Mouse (Mus musculus): ENCODE results near the gene Ccz1. TPM values are rescaled to one million over a fixed set of nuclear protein-coding genes. Genes with fewer than 3 reads are reported as not detected.
A peak's percentile ranks its signal among the peaks of the same experiment; 100 is the strongest.
"Not testable (repeated sequence)": the region's sequence is repeated elsewhere in the genome, so short reads cannot be mapped to it uniquely, and the experiment has no call there.

Ccz1 gene
- polyA plus RNA-seq, 1 experiment from 2014 or later = 68.4 TPM

DNA sequence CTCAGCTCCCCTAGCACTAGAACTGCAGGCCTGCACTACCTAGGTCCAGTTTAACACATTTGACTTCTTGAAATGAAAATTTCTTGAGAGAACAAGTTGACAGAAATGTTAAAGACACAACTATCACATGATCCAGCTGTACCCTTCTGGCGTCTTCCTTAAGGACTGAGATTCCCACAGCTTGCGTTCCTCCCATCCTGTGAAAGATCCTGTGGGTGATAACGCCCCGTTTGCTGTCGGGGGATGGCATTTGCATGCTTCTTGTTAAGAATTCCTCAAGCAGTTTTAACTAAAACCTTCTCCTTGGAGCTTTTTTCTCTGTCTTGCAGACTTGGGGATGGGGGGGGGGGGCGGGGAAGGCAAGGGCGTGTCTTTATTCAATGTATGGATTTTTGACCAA is 19.9 kb upstream of the Ccz1 start:
- ATAC-seq (ENCODE audit: insufficient read depth, low FRiP score, low read depth) = no peak
- H3K4me2 ChIP-seq = no peak overlapping the region
- no peak overlapping the region for H3K27ac ChIP-seq
- no peaks in the 10 kb centered on the region for H3K9me3 ChIP-seq
- H3K4me3 ChIP-seq (replicated peaks) = no peak overlapping the region
- H3K9ac ChIP-seq = no peak overlapping the region
- 67% methylated on average over 7 of the region's 7 CpGs for WGBS
- no peaks in the 10 kb centered on the region for H3K27me3 ChIP-seq (replicated peaks)
- no peaks in the 10 kb centered on the region for H3K36me3 ChIP-seq
- no peaks in the 10 kb centered on the region for H3K4me1 ChIP-seq

DNA sequence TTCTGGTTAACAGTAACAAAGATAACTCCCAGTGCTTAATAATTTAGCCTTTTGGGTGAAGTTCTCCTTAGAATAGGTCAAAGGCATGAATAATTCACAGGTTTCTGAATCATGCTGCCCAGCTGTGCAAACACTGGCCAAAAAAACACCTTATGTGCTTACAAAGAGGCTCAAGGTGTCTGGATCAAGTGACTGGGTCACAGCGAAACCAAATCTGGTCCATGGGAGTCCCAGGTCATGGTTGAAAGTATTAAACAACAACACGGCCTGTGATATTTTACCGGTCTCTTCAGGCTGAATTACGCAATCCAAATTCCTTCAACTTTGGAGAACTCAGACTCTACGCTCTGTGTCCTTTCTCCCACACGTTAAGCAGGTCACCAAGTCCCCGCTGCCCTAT is 17.8 kb upstream of the Ccz1 start:
- Histone ChIP-seq H3K27ac (no peak overlapping the region), H3K36me3 (no peaks in the 10 kb centered on the region), H3K4me3 (replicated peaks) (no peak overlapping the region), H3K4me1 (no peaks in the 10 kb centered on the region), H3K27me3 (replicated peaks) (no peaks in the 10 kb centered on the region), H3K9ac (no peak overlapping the region), H3K9me3 (no peaks in the 10 kb centered on the region), H3K4me2 (no peak overlapping the region)
- WGBS = 85% methylated on average over 7 of the region's 7 CpGs
- ATAC-seq (ENCODE audit: insufficient read depth, low FRiP score, low read depth) = no peak

DNA sequence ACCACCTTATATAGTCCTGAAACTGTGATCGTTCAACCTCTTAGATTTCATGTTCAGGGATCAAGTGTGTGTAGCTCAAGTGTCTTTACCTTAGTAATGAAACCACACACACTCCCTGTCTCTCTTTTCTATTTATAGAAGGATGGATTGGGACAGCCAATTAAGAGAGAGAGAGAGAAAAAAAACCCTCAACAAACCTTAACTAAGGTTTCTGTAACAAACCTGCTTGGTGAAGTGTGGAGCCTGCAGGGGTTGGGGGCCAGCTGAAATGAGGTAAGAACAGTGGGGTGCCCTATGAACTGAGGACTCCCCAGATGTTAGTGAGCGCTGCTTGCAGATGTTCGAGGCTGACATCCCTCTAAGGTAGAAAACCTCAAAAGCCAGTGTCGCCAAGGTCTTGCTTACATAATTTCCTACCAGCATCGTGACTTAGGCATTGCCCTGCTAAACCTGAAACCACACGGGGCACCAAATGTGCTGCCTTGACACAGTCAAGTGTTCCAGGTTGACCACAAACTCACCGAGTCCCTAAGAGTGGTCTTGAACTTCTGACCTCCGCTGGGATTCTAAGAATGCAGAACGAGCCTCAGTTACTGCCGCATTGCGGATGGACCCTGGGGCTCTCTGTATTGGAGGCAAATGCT is 12.1 kb upstream of the Ccz1 start, which contains the start of gene Ocm:
Ocm (minus strand) TSS at position 51 of the 644 bp plus-strand sequence.
- no peaks in the 10 kb centered on the region for H3K36me3 ChIP-seq
- no peaks in the 10 kb centered on the region for H3K27me3 ChIP-seq (replicated peaks)
- H3K9ac ChIP-seq = no peak within 1 kb of the TSS
- H3K4me2 ChIP-seq = no peak within 1 kb of the TSS
- no peaks in the 10 kb centered on the region for H3K9me3 ChIP-seq
- H3K27ac ChIP-seq = no peak within 1 kb of the TSS
- 63% methylated on average over 11 of the region's 11 CpGs for WGBS
- H3K4me1 ChIP-seq = no peaks in the 10 kb centered on the region
- H3K4me3 ChIP-seq (replicated peaks) = no peak within 1 kb of the TSS
- no peak for ATAC-seq (ENCODE audit: insufficient read depth, low FRiP score, low read depth)

DNA sequence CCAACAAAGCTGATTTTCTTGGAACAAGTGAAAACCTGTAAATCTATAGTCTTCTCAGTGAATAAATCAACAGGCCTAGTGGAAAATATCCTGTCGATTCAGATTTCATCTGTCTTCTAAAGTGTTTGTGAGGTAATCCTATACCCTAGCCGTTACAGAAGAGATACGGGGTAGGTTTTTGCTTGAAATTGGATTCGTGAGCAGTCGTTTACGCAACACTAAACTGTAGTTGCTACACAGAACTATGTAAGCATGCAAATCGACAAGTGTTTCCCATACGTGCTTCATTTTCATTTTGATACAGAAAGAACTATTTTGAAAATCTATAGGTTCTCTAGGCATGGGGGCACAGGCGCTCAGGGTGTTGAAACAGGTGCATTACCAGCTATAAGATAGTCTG is 1.2 kb upstream of the Ccz1 start:
- Histone ChIP-seq H3K27me3 (replicated peaks) (no peaks in the 10 kb centered on the region), H3K4me2 (no peak overlapping the region), H3K9ac (no peak overlapping the region), H3K9me3 (no peaks in the 10 kb centered on the region), H3K27ac (no peak overlapping the region), H3K36me3 (peaks cover 12% of the 10 kb centered on the region), H3K4me1 (peaks cover 3% of the 10 kb centered on the region; the same call in 1 of the 2 replicates), H3K4me3 (replicated peaks) (no peak overlapping the region)
- WGBS = 84% methylated on average over 9 of the region's 9 CpGs
- ATAC-seq (ENCODE audit: insufficient read depth, low FRiP score, low read depth) = no peak

DNA sequence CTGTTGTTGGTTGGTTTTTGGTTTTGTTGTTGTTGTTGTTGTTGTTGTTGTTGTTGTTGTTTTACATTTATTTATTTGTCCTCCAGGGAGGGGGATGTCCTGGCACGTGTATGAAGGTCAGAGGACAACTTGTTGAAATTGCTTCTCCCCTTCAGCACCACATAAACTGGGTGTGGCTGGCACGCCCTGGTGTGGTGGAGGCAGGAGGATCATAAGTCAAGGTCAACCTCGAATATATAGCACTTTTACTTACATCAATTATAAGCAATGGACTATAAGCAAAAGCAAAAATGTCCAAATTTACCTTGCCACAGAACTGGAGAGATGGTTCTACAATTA is 604 bp upstream of the Ccz1 start:
- peak overlapping the region; percentile 61 for H3K4me3 ChIP-seq (replicated peaks)
- H3K4me2 ChIP-seq = peak overlapping the region; percentile 43
- H3K9ac ChIP-seq = no peak overlapping the region
- H3K27ac ChIP-seq = no peak overlapping the region
- no peaks in the 10 kb centered on the region for H3K9me3 ChIP-seq
- WGBS = 68% methylated on average over 3 of the region's 3 CpGs
- H3K36me3 ChIP-seq = peaks cover 17% of the 10 kb centered on the region
- no peaks in the 10 kb centered on the region for H3K27me3 ChIP-seq (replicated peaks)
- peaks cover 3% of the 10 kb centered on the region; the same call in 1 of the 2 replicates for H3K4me1 ChIP-seq
- 0 out of 2 replicates have a peak, but pooled peaks have one; percentile 37 for ATAC-seq (ENCODE audit: insufficient read depth, low FRiP score, low read depth)

DNA sequence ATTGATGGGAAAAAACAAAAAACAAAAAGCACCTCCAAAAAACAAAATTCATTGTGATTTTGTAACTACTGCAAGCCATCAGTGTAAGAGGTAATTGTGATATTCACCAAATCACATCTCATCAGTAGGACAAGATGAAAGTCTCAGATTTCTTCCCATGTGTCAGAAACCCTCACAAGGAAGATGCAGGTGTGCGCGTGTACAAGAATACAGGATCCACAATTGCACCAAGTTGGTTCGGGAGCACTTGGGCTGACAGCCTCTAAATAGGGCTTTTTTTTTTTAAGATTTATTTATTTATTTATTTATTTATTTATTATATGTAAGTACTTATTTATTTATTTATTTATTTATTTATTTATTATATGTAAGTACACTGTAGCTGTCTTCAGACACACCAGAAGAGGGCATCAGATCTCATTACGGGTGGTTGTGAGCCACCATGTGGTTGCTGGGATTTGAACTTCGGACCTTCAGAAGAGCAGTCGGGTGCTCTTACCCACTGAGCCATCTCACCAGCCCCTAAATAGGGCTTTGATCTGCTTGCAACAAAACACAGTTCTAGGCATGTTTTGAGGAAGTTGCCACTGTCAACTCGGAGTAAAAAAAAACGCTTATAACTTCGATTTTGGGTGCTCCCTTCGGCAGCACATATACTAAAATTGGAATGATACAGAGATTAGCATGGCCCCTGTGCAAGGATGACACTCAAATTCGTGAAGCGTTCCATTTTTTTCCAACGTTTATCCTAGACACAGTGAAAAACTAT is 1.1 kb downstream of the Ccz1 start:
- Histone ChIP-seq H3K36me3 (peaks cover 27% of the 10 kb centered on the region), H3K4me3 (replicated peaks) (peak overlapping the region; percentile 61), H3K4me2 (peak overlapping the region; percentile 43)
- ATAC-seq (ENCODE audit: insufficient read depth, low FRiP score, low read depth); H3K27ac ChIP-seq; H3K27me3 ChIP-seq (replicated peaks); H3K9ac ChIP-seq; H3K9me3 ChIP-seq; H3K4me1 ChIP-seq: not testable (repeated sequence)
- WGBS = 58% methylated on average over 13 of the region's 13 CpGs

DNA sequence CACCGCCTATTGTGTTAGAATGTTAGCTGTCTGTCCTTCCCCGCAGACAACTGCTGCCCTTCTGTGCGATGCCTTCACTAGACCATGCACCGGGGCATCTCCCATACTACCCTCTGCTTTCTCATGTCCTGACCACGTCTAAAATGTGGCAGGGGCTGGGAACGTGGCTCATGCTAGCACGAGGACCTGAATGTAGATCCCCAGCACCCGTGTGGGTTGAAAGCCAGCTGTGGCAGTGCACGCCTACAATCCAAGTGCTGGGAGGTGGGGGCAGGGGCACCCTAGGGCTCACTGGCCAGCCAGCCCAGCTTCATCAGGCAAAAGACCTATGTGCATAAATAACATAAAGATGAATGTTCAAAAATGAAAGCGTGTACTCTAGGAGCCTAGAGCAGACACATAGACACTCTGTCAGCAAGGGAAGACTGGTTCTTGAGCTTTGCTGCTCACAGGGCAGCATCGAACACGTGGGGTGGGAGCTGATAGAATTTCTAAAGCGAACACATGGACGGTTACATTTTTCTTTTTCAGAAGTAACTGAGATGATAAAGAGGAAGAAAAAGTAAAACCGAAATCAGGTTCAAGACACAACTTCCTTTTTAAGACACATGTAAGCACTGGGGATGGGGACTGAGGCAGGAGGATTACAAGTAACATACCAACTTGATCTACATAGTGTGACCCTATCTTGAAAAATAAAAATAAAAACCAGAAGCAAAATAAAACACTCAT is 12.1 kb downstream of the Ccz1 start:
- Histone ChIP-seq H3K4me3 (replicated peaks) (no peak overlapping the region), H3K9me3 (no peaks in the 10 kb centered on the region), H3K4me2 (no peak overlapping the region), H3K27ac (no peak overlapping the region), H3K27me3 (replicated peaks) (no peaks in the 10 kb centered on the region), H3K9ac (no peak overlapping the region), H3K4me1 (no peaks in the 10 kb centered on the region), H3K36me3 (peaks cover 56% of the 10 kb centered on the region)
- WGBS = 94% methylated on average over 15 of the region's 15 CpGs
- no peak for ATAC-seq (ENCODE audit: insufficient read depth, low FRiP score, low read depth)

DNA sequence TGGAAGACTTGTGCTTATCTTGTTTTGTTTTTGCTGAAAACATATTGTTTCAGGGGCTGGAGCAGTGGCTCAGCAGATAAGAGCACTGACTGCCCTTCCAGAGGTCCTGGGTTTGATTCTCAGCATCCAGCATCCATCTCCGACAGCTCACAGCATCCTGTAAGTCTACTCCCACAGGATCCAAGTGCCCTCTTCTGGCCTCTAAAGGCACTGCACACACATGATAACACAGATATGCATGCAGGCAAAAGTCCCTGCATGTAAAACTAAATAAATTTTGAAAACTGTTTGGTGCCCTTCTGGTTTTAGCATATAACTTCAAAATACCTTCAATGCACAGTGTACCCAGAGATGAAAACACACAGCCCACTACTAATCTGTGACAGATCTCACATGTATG is 15.3 kb downstream of the Ccz1 start:
- 88% methylated on average over 1 of the region's 1 CpGs for WGBS
- no peaks in the 10 kb centered on the region for H3K4me1 ChIP-seq
- H3K9me3 ChIP-seq = no peaks in the 10 kb centered on the region
- H3K27me3 ChIP-seq (replicated peaks) = no peaks in the 10 kb centered on the region
- H3K36me3 ChIP-seq = peaks cover 64% of the 10 kb centered on the region
- ATAC-seq (ENCODE audit: insufficient read depth, low FRiP score, low read depth) = no peak
- no peak overlapping the region for H3K4me2 ChIP-seq
- H3K4me3 ChIP-seq (replicated peaks) = no peak overlapping the region
- H3K9ac ChIP-seq = no peak overlapping the region
- H3K27ac ChIP-seq = no peak overlapping the region

DNA sequence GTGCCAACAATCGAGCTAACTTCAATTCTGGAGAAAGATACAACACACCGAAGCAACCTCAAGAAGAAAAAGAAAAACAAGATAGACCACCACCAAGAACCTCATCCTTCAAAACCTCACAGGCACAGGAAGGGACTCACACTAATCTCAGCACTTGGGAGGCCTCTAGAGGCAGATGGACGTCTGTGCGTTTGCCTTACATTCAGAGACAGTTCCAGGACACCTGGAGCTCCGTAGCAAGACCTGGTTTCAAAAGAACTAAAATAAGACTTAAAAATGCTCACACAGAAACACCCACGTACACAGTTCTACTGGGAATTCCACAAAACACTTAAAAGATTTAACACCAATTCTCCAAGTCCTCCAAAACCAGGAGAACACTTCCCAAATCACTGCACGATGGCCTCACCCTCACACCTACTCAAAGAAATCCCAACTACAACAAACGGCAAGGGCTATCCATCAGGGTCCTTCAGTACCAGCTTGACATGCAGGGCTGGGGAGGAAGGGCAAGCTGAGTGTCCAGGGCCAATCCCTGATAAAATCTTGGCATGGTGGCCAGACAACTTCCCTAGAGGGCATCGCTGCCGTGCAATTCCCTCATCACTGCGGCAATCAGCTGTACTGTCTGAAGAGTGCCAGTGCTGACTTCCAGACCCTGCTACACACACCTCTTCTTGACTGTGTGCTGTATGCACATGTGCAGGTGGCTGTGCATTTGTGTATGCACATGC is 19.9 kb downstream of the Ccz1 start:
- WGBS = 72% methylated on average over 11 of the region's 11 CpGs
- Histone ChIP-seq H3K4me2 (no peak overlapping the region), H3K4me1 (no peaks in the 10 kb centered on the region), H3K36me3 (peaks cover 58% of the 10 kb centered on the region), H3K27me3 (replicated peaks) (no peaks in the 10 kb centered on the region), H3K4me3 (replicated peaks) (no peak overlapping the region), H3K9ac (no peak overlapping the region), H3K27ac (no peak overlapping the region), H3K9me3 (no peaks in the 10 kb centered on the region)
- no peak for ATAC-seq (ENCODE audit: insufficient read depth, low FRiP score, low read depth)

DNA sequence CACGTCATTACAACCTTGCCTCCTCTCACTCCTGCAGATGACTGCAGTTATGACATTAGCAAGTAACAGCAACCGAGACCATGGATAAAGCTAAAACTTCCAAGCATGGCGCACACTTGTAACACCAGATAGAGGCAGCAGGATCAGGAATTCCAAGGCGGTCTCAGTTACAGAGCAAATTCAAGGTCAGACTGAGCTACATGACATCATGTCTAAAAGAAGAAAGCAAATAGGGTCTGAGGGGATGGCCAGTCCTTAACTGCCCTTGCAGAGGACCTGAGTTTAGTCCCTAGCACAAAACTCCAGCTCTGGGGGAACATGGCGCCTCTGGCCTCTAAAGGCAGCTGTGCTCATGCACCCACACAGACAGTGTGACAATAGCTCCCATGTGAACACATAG is 20.8 kb downstream of the Ccz1 start:
- Histone ChIP-seq H3K9ac (no peak overlapping the region), H3K36me3 (peaks cover 55% of the 10 kb centered on the region), H3K27me3 (replicated peaks) (no peaks in the 10 kb centered on the region), H3K4me1 (no peaks in the 10 kb centered on the region), H3K27ac (no peak overlapping the region), H3K4me3 (replicated peaks) (no peak overlapping the region), H3K9me3 (no peaks in the 10 kb centered on the region), H3K4me2 (no peak overlapping the region)
- 93% methylated on average over 5 of the region's 5 CpGs for WGBS
- no peak for ATAC-seq (ENCODE audit: insufficient read depth, low FRiP score, low read depth)

DNA sequence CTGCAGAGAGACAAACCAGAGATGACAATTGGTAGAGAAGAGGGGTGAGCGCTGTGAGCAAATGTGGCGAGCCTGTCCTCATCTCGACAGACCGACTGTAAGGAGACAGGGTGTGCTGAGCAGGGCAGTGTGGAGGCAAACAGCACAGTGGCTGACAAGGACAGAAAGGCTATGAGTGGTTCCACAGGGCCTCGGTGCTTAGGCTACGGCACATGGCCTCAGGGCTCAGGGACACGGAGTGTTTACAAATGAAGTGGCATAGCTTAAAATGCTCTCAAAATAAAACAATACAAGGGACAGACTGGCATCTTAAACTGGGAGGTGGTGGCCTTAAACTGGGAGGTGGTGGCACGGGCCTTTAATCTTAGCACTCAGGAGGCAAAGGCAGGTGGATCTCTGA is 21.4 kb downstream of the Ccz1 start:
- no peak overlapping the region for H3K4me2 ChIP-seq
- no peaks in the 10 kb centered on the region for H3K4me1 ChIP-seq
- H3K9me3 ChIP-seq = no peaks in the 10 kb centered on the region
- ATAC-seq (ENCODE audit: insufficient read depth, low FRiP score, low read depth) = no peak
- WGBS = 83% methylated on average over 8 of the region's 8 CpGs
- H3K27me3 ChIP-seq (replicated peaks) = no peaks in the 10 kb centered on the region
- H3K27ac ChIP-seq = peak overlapping the region; percentile 76
- peaks cover 59% of the 10 kb centered on the region for H3K36me3 ChIP-seq
- no peak overlapping the region for H3K9ac ChIP-seq
- no peak overlapping the region for H3K4me3 ChIP-seq (replicated peaks)
